Mouse (Mus musculus): ENCODE measurements around the gene Rap2a. TPM values are rescaled to one million over a fixed set of nuclear protein-coding genes. Genes with fewer than 3 reads are reported as not detected.

The Rap2a gene
- polyA plus RNA-seq (2014; fragmentation: Nextera tagmentation; extraction: Ambion mirVana) = 11.8 TPM in 2 replicates

GRCm38 (mm10) chr14:120477982-120478568, at the start of gene Rap2a:
Gene Rap2a, plus strand, starts transcription at chr14:120478444.
- peak within 1 kb of the TSS; percentile 78 for H3K9ac ChIP-seq (ENCODE audit: low read length)
- H3K36me3 ChIP-seq (ENCODE audit: control insufficient read depth, insufficient read depth, low read length) = no peaks in the 10 kb centered on the region
- no peaks in the 10 kb centered on the region for H3K27me3 ChIP-seq (ENCODE audit: control insufficient read depth, insufficient read depth, low read length)
- no peaks in the 10 kb centered on the region for H3K4me1 ChIP-seq (ENCODE audit: control insufficient read depth, insufficient read depth, low read length)
- peak within 1 kb of the TSS; percentile 75 for H3K4me3 ChIP-seq (ENCODE audit: low read depth, low read length)
- peak within 1 kb of the TSS; percentile 80 for H3K4me2 ChIP-seq (ENCODE audit: low read depth, severe bottlenecking)
- no peaks in the 10 kb centered on the region for H3K9me3 ChIP-seq (ENCODE audit: control insufficient read depth, low read length)
- ATAC-seq (ENCODE audit: insufficient number of reproducible peaks, low FRiP score, low TSS enrichment, low read depth) (peak; percentile 89), DNase-seq (ENCODE audit: low spot score) (peak; percentile 95)
- peak within 1 kb of the TSS; percentile 60 for H3K27ac ChIP-seq (replicated peaks; ENCODE audit: low read depth, low read length)
- WGBS = under 1% methylated on average over 61 of the region's 78 CpGs

- peaks cover 5% of the 10 kb centered on the region; the same call in 1 of the 2 replicates for H3K36me3 ChIP-seq (ENCODE audit: control insufficient read depth, insufficient read depth, low read length)
- no peak overlapping the region for H3K4me2 ChIP-seq (ENCODE audit: low read depth, severe bottlenecking)
- no peak overlapping the region for H3K9ac ChIP-seq (ENCODE audit: low read length)
- WGBS = 92% methylated on average over 5 of the region's 5 CpGs
- ATAC-seq (ENCODE audit: insufficient number of reproducible peaks, low FRiP score, low TSS enrichment, low read depth) (no peak), DNase-seq (ENCODE audit: low spot score) (no peak)
- H3K9me3 ChIP-seq (ENCODE audit: control insufficient read depth, low read length) = no peaks in the 10 kb centered on the region; the same call in 1 of the 2 replicates
- H3K4me3 ChIP-seq (ENCODE audit: low read depth, low read length) = no peak overlapping the region
- H3K27ac ChIP-seq (replicated peaks; ENCODE audit: low read depth, low read length) = no peak overlapping the region
- H3K27me3 ChIP-seq (ENCODE audit: control insufficient read depth, insufficient read depth, low read length) = no peaks in the 10 kb centered on the region
- H3K4me1 ChIP-seq (ENCODE audit: control insufficient read depth, insufficient read depth, low read length) = no peaks in the 10 kb centered on the region
Measured at GRCm38 (mm10) chr14:120428497-120428896, 49.7 kb upstream of the Rap2a start.

- Histone ChIP-seq H3K4me2 (ENCODE audit: low read depth, severe bottlenecking) (no peak overlapping the region), H3K27ac (replicated peaks; ENCODE audit: low read depth, low read length) (no peak overlapping the region), H3K9me3 (ENCODE audit: control insufficient read depth, low read length) (no peaks in the 10 kb centered on the region), H3K9ac (ENCODE audit: low read length) (no peak overlapping the region), H3K27me3 (ENCODE audit: control insufficient read depth, insufficient read depth, low read length) (no peaks in the 10 kb centered on the region), H3K36me3 (ENCODE audit: control insufficient read depth, insufficient read depth, low read length) (no peaks in the 10 kb centered on the region), H3K4me3 (ENCODE audit: low read depth, low read length) (no peak overlapping the region), H3K4me1 (ENCODE audit: control insufficient read depth, insufficient read depth, low read length) (no peaks in the 10 kb centered on the region)
- DNase-seq (ENCODE audit: low spot score) = no peak
- no peak for ATAC-seq (ENCODE audit: insufficient number of reproducible peaks, low FRiP score, low TSS enrichment, low read depth)
Measured at GRCm38 (mm10) chr14:120432773-120433172, 45.5 kb upstream of the Rap2a start.

- no peak for DNase-seq (ENCODE audit: low spot score)
- Histone ChIP-seq H3K36me3 (ENCODE audit: control insufficient read depth, insufficient read depth, low read length) (no peaks in the 10 kb centered on the region), H3K4me3 (ENCODE audit: low read depth, low read length) (no peak overlapping the region), H3K27ac (replicated peaks; ENCODE audit: low read depth, low read length) (no peak overlapping the region), H3K9me3 (ENCODE audit: control insufficient read depth, low read length) (no peaks in the 10 kb centered on the region), H3K4me2 (ENCODE audit: low read depth, severe bottlenecking) (no peak overlapping the region), H3K9ac (ENCODE audit: low read length) (no peak overlapping the region), H3K4me1 (ENCODE audit: control insufficient read depth, insufficient read depth, low read length) (no peaks in the 10 kb centered on the region), H3K27me3 (ENCODE audit: control insufficient read depth, insufficient read depth, low read length) (no peaks in the 10 kb centered on the region)
- no peak for ATAC-seq (ENCODE audit: insufficient number of reproducible peaks, low FRiP score, low TSS enrichment, low read depth)
- WGBS = 78% methylated on average over 8 of the region's 8 CpGs
Measured at GRCm38 (mm10) chr14:120433931-120434398, 44.3 kb upstream of the Rap2a start.

GRCm38 (mm10) chr14:120434831-120435230, 43.4 kb upstream of the Rap2a start:
- no peaks in the 10 kb centered on the region for H3K4me1 ChIP-seq (ENCODE audit: control insufficient read depth, insufficient read depth, low read length)
- no peak overlapping the region for H3K4me3 ChIP-seq (ENCODE audit: low read depth, low read length)
- no peak overlapping the region for H3K4me2 ChIP-seq (ENCODE audit: low read depth, severe bottlenecking)
- no peaks in the 10 kb centered on the region for H3K36me3 ChIP-seq (ENCODE audit: control insufficient read depth, insufficient read depth, low read length)
- ATAC-seq (ENCODE audit: insufficient number of reproducible peaks, low FRiP score, low TSS enrichment, low read depth) = no peak
- 64% methylated on average over 1 of the region's 1 CpGs for whole genome bisulfite sequencing
- no peak for DNase-seq (ENCODE audit: low spot score)
- no peaks in the 10 kb centered on the region for H3K27me3 ChIP-seq (ENCODE audit: control insufficient read depth, insufficient read depth, low read length)
- H3K9me3 ChIP-seq (ENCODE audit: control insufficient read depth, low read length) = no peaks in the 10 kb centered on the region
- no peak overlapping the region for H3K27ac ChIP-seq (replicated peaks; ENCODE audit: low read depth, low read length)
- no peak overlapping the region for H3K9ac ChIP-seq (ENCODE audit: low read length)

- Histone ChIP-seq H3K36me3 (ENCODE audit: control insufficient read depth, insufficient read depth, low read length) (no peaks in the 10 kb centered on the region), H3K27me3 (ENCODE audit: control insufficient read depth, insufficient read depth, low read length) (no peaks in the 10 kb centered on the region), H3K9me3 (ENCODE audit: control insufficient read depth, low read length) (no peaks in the 10 kb centered on the region), H3K27ac (replicated peaks; ENCODE audit: low read depth, low read length) (no peak overlapping the region), H3K9ac (ENCODE audit: low read length) (no peak overlapping the region), H3K4me3 (ENCODE audit: low read depth, low read length) (no peak overlapping the region), H3K4me1 (ENCODE audit: control insufficient read depth, insufficient read depth, low read length) (no peaks in the 10 kb centered on the region), H3K4me2 (ENCODE audit: low read depth, severe bottlenecking) (no peak overlapping the region)
- DNase-seq (ENCODE audit: low spot score) = no peak
- no peak for ATAC-seq (ENCODE audit: insufficient number of reproducible peaks, low FRiP score, low TSS enrichment, low read depth)
Measured at GRCm38 (mm10) chr14:120440716-120441115, 37.5 kb upstream of the Rap2a start.

- ATAC-seq (ENCODE audit: insufficient number of reproducible peaks, low FRiP score, low TSS enrichment, low read depth) = no peak
- H3K9ac ChIP-seq (ENCODE audit: low read length) = no peak overlapping the region
- no peak overlapping the region for H3K27ac ChIP-seq (replicated peaks; ENCODE audit: low read depth, low read length)
- H3K4me3 ChIP-seq (ENCODE audit: low read depth, low read length) = no peak overlapping the region
- H3K27me3 ChIP-seq (ENCODE audit: control insufficient read depth, insufficient read depth, low read length) = no peaks in the 10 kb centered on the region
- 78% methylated on average over 4 of the region's 4 CpGs for WGBS
- no peaks in the 10 kb centered on the region for H3K36me3 ChIP-seq (ENCODE audit: control insufficient read depth, insufficient read depth, low read length)
- H3K9me3 ChIP-seq (ENCODE audit: control insufficient read depth, low read length) = no peaks in the 10 kb centered on the region
- H3K4me2 ChIP-seq (ENCODE audit: low read depth, severe bottlenecking) = no peak overlapping the region
- H3K4me1 ChIP-seq (ENCODE audit: control insufficient read depth, insufficient read depth, low read length) = no peaks in the 10 kb centered on the region
- DNase-seq (ENCODE audit: low spot score) = no peak
Measured at GRCm38 (mm10) chr14:120441256-120441655, 37.0 kb upstream of the Rap2a start.

GRCm38 (mm10) chr14:120441836-120442235, 36.4 kb upstream of the Rap2a start:
- ATAC-seq (ENCODE audit: insufficient number of reproducible peaks, low FRiP score, low TSS enrichment, low read depth) (no peak), DNase-seq (ENCODE audit: low spot score) (no peak)
- H3K9ac ChIP-seq (ENCODE audit: low read length) = no peak overlapping the region
- no peak overlapping the region for H3K4me3 ChIP-seq (ENCODE audit: low read depth, low read length)
- no peak overlapping the region for H3K27ac ChIP-seq (replicated peaks; ENCODE audit: low read depth, low read length)
- 89% methylated on average over 13 of the region's 13 CpGs for WGBS
- no peaks in the 10 kb centered on the region for H3K9me3 ChIP-seq (ENCODE audit: control insufficient read depth, low read length)
- no peak overlapping the region for H3K4me2 ChIP-seq (ENCODE audit: low read depth, severe bottlenecking)
- H3K4me1 ChIP-seq (ENCODE audit: control insufficient read depth, insufficient read depth, low read length) = no peaks in the 10 kb centered on the region
- no peaks in the 10 kb centered on the region for H3K36me3 ChIP-seq (ENCODE audit: control insufficient read depth, insufficient read depth, low read length)
- no peaks in the 10 kb centered on the region for H3K27me3 ChIP-seq (ENCODE audit: control insufficient read depth, insufficient read depth, low read length)

GRCm38 (mm10) chr14:120454221-120454620, 24.0 kb upstream of the Rap2a start:
- H3K36me3 ChIP-seq (ENCODE audit: control insufficient read depth, insufficient read depth, low read length) = no peaks in the 10 kb centered on the region
- H3K4me3 ChIP-seq (ENCODE audit: low read depth, low read length) = no peak overlapping the region
- no peaks in the 10 kb centered on the region for H3K9me3 ChIP-seq (ENCODE audit: control insufficient read depth, low read length)
- H3K27ac ChIP-seq (replicated peaks; ENCODE audit: low read depth, low read length) = no peak overlapping the region
- no peak for ATAC-seq (ENCODE audit: insufficient number of reproducible peaks, low FRiP score, low TSS enrichment, low read depth)
- no peak overlapping the region for H3K9ac ChIP-seq (ENCODE audit: low read length)
- WGBS = 95% methylated on average over 7 of the region's 7 CpGs
- DNase-seq (ENCODE audit: low spot score) = no peak
- no peaks in the 10 kb centered on the region for H3K4me1 ChIP-seq (ENCODE audit: control insufficient read depth, insufficient read depth, low read length)
- H3K4me2 ChIP-seq (ENCODE audit: low read depth, severe bottlenecking) = 0 out of 2 replicates have a peak overlapping the region, but pooled peaks have one; percentile 0
- no peaks in the 10 kb centered on the region for H3K27me3 ChIP-seq (ENCODE audit: control insufficient read depth, insufficient read depth, low read length)

All from limb, embryonic 11.5 days (tissue).